Mouse (Mus musculus) neutrophil, adult 5-6 weeks (primary cell): ENCODE results near the gene Hbb-bt. TPM values are rescaled to one million over a fixed set of nuclear protein-coding genes. Genes with fewer than 3 reads are reported as not detected.
"Not testable (repeated sequence)": the region's sequence is repeated elsewhere in the genome, so short reads cannot be mapped to it uniquely, and the experiment has no call there.

ENCODE experiments used
- ATAC-seq: fragments of 151-379, 151-347 bp; 2 replicates; pipeline ENCODE4 v1.8.0; 2017; ENCODE audit warnings: mild to moderate bottlenecking, moderate TSS enrichment; ENCODE audit not compliant: insufficient number of reproducible peaks, poor library complexity, low FRiP score, severe bottlenecking; ENCODE audit errors: extremely low read depth
- total RNA-seq: library from RNA; stranded (forward); fragments of 200-1000 nt; gene quantifications from 2 replicates; pipeline ENCODE4 v1.2.3, GENCODE M21; 2017

The Hbb-bt gene
- 1,968 and 2,313 TPM in 2 replicates for total RNA-seq

- ATAC-seq, result no peak
Observed at GRCm38 (mm10) chr7:103813766-103814165, at the start of gene Hbb-bt. Hbb-bt (minus strand) TSS chr7:103813996.

- ATAC-seq, result no peak
Observed at GRCm38 (mm10) chr7:103861531-103861930, 47.7 kb upstream of the Hbb-bt start.

- ATAC-seq, result peak; percentile 36; the same call in 1 of the 2 replicates
Observed at GRCm38 (mm10) chr7:103860855-103861254, 47.1 kb upstream of the Hbb-bt start.

GRCm38 (mm10) chr7:103859076-103859475 lies 45.3 kb upstream of the Hbb-bt start:
- ATAC-seq, result no peak

GRCm38 (mm10) chr7:103854669-103855068 lies 40.9 kb upstream of the Hbb-bt start:
- no peak for ATAC-seq

- no peak for ATAC-seq
Observed at GRCm38 (mm10) chr7:103853090-103853489, 39.3 kb upstream of the Hbb-bt start, which contains the start of gene Hbb-y. Hbb-y (minus strand) TSS chr7:103853216.

- no peak for ATAC-seq
Observed at GRCm38 (mm10) chr7:103844525-103845325, 30.9 kb upstream of the Hbb-bt start.

- ATAC-seq, result no peak
Observed at GRCm38 (mm10) chr7:103843034-103843433, 29.2 kb upstream of the Hbb-bt start, which contains the start of gene Hbb-bh1. Hbb-bh1 (minus strand) TSS chr7:103843164.

- ATAC-seq, result no peak
Observed at GRCm38 (mm10) chr7:103840268-103840667, 26.5 kb upstream of the Hbb-bt start, which contains the start of gene Hbb-bh2. Hbb-bh2 (minus strand) TSS chr7:103840520.

GRCm38 (mm10) chr7:103827808-103828207 lies 14.0 kb upstream of the Hbb-bt start, which contains the start of gene Hbb-bs:
Hbb-bs (minus strand) TSS chr7:103828096.
- no peak for ATAC-seq

GRCm38 (mm10) chr7:103827139-103827538 lies 13.3 kb upstream of the Hbb-bt start:
- not testable (repeated sequence) for ATAC-seq

GRCm38 (mm10) chr7:103826255-103826887 lies 12.6 kb upstream of the Hbb-bt start:
- ATAC-seq, result no peak

GRCm38 (mm10) chr7:103825536-103826254 lies 11.9 kb upstream of the Hbb-bt start:
- no peak for ATAC-seq

- ATAC-seq, result no peak
Observed at GRCm38 (mm10) chr7:103824597-103824996, 10.8 kb upstream of the Hbb-bt start.

- not testable (repeated sequence) for ATAC-seq
Observed at GRCm38 (mm10) chr7:103815085-103815484, 1.3 kb upstream of the Hbb-bt start.

GRCm38 (mm10) chr7:103813152-103813551 lies 644 bp downstream of the Hbb-bt start:
- 0 out of 2 replicates have a peak, but pooled peaks have one; percentile 11 for ATAC-seq

- peak; percentile 91 for ATAC-seq
Observed at GRCm38 (mm10) chr7:103812174-103812573, 1.6 kb downstream of the Hbb-bt start.

- ATAC-seq, result no peak
Observed at GRCm38 (mm10) chr7:103811223-103811845, 2.5 kb downstream of the Hbb-bt start.

GRCm38 (mm10) chr7:103810746-103811145 lies 3.0 kb downstream of the Hbb-bt start:
- ATAC-seq, result no peak
